Mouse (Mus musculus) embryonic facial prominence, embryonic 10.5 days (tissue): ENCODE measurements around the gene Olfr1058. TPM values are rescaled to one million over a fixed set of nuclear protein-coding genes. Genes with fewer than 3 reads are reported as not detected.
"Not testable (repeated sequence)": the region's sequence is repeated elsewhere in the genome, so short reads cannot be mapped to it uniquely, and the experiment has no call there.

ENCODE experiments used
- DNase-seq: peaks from one replicate; pipeline ENCODE4 v3.0.0-alpha.2; 2017; ENCODE audit warnings: low spot score
- H3K27ac ChIP-seq: fragments of 300-500 bp; sonication (generic); replicated peaks from 2 replicates; pipeline ENCODE4 v1.5.1; 2016; ENCODE audit warnings: mild to moderate bottlenecking
- H3K27me3 ChIP-seq: fragments of 300-500 bp; sonication (generic); replicated peaks from 2 replicates; pipeline ENCODE4 v1.6.1; 2016; ENCODE audit warnings: low read depth, mild to moderate bottlenecking; ENCODE audit not compliant: poor library complexity, severe bottlenecking
- H3K36me3 ChIP-seq: fragments of 300-500 bp; sonication (generic); replicated peaks from 2 replicates; pipeline ENCODE4 v1.6.1; 2016; ENCODE audit warnings: mild to moderate bottlenecking, moderate library complexity
- H3K4me1 ChIP-seq: fragments of 300-500 bp; sonication (generic); 2 replicates; pipeline ENCODE4 v1.6.1; 2016
- H3K4me3 ChIP-seq: fragments of 300-500 bp; sonication (generic); 2 replicates; pipeline ENCODE4 v1.5.1; 2016; ENCODE audit warnings: mild to moderate bottlenecking, moderate library complexity
- H3K9me3 ChIP-seq: fragments of 300-500 bp; sonication (generic); 2 replicates; pipeline ENCODE4 v1.6.1; 2016; ENCODE audit warnings: mild to moderate bottlenecking
- WGBS: fragments of 180-500 bp; shearing (Covaris S2); methylation state at CpG from one replicate; pipeline ENCODE4 v1.1.7; 2016; 5-methylcytosine and 5-hydroxymethylcytosine counted together
- polyA plus RNA-seq: library from polyadenylated mRNA; unstranded; fragments of >200 nt; fragmentation: Nextera tagmentation; extraction: Ambion mirVana; gene quantifications from 2 replicates; pipeline ENCODE4 v1.2.1, GENCODE M21; 2016

Gene Olfr1058
- not detected in 2 replicates for polyA plus RNA-seq

DNA sequence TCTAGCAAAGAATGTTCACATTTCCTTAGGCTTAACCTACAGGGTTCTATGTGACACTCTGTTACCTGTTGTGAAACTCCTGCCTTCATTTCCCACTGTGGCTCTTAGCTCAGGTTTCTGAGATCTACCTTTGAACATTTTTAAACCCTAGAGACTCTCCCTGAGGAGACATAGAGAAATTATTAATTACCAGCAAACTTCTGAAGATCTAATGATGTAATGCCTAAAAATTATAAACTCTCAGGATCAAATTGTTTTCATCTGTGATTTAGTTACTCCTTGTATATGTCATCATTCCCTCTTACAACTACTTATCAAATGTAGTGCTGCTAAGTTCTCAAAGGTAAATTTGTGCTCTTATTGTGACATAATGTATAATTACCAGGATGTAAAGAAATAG is at the start of gene Olfr1058:
Olfr1058 (minus strand) TSS at position 101 of the 400 bp plus-strand sequence.
- H3K9me3 ChIP-seq, result not testable (repeated sequence)

GRCm38 (mm10) chr2:86428511-86428910 is 40.1 kb upstream of the Olfr1058 start:
- DNase-seq, H3K4me1 ChIP-seq, H3K27ac ChIP-seq, H3K36me3 ChIP-seq, H3K27me3 ChIP-seq, H3K4me3 ChIP-seq, H3K9me3 ChIP-seq: not testable (repeated sequence)
- 90% methylated on average over 8 of the region's 8 CpGs for WGBS

More for the DNA sequence above, at the start of gene Olfr1058:
- H3K27me3 ChIP-seq, H3K36me3 ChIP-seq, H3K4me3 ChIP-seq, H3K27ac ChIP-seq, DNase-seq, H3K4me1 ChIP-seq: not testable (repeated sequence)

GRCm38 (mm10) chr2:86426649-86427048 is 38.3 kb upstream of the Olfr1058 start, which contains the start of gene Olfr1062:
Olfr1062 (minus strand) TSS chr2:86426749.
- H3K27me3 ChIP-seq, DNase-seq, H3K4me1 ChIP-seq, H3K9me3 ChIP-seq, H3K36me3 ChIP-seq, H3K27ac ChIP-seq, H3K4me3 ChIP-seq: not testable (repeated sequence)

DNA sequence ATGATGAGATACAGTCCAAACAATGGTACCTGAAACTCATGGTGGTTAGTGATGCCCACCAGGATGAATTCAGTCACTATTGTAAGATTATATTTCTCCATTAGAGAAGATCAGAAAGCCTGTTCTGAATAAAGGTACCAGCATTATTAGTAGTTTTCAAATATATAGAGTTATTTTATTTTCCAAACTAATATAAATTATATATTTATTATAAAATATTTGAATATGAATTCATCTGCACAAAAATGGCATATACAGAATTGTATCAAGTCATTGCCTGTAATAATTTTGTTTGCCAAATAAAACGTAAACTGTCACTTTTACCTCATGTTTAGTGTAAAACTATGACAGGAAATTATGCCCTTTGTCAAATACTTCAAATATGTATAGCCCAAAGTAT is 25.6 kb upstream of the Olfr1058 start, which contains the start of gene Olfr1061:
Olfr1061 (minus strand) TSS at position 101 of the 400 bp plus-strand sequence.
- Histone ChIP-seq H3K27me3 (no peaks in the 10 kb centered on the region), H3K36me3 (no peaks in the 10 kb centered on the region), H3K27ac (no peak within 1 kb of the TSS), H3K9me3 (no peaks in the 10 kb centered on the region), H3K4me3 (no peak within 1 kb of the TSS), H3K4me1 (no peaks in the 10 kb centered on the region)
- DNase-seq, result no peak
- whole genome bisulfite sequencing, result 85% methylated on average over 1 of the region's 1 CpGs

GRCm38 (mm10) chr2:86395114-86395513 is 6.8 kb upstream of the Olfr1058 start:
- 95% methylated on average over 2 of the region's 2 CpGs for WGBS
- Histone ChIP-seq H3K27me3 (no peaks in the 10 kb centered on the region), H3K36me3 (no peaks in the 10 kb centered on the region), H3K9me3 (no peaks in the 10 kb centered on the region), H3K4me3 (no peak overlapping the region), H3K27ac (no peak overlapping the region), H3K4me1 (no peaks in the 10 kb centered on the region)
- DNase-seq, result no peak

DNA sequence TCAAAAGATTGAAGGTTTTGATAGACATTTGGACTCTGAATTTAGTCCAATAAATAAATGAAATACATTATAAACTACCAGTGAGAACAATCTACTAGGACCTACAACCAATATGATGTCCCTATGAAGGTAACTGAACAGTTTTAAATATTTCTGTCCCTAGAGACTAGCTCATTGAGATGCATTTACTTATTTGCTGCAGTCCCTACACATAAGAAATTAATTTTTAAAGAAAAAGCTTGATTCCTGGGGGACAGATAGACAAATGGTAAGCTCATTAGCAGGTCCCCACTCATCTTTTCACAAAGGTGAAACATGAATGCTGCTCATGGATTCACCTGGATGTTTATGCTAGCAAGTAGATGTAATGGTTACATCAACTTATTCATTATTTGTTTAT is 10.1 kb downstream of the Olfr1058 start, which contains the start of gene Olfr1057:
Olfr1057 (minus strand) TSS at position 101 of the 400 bp plus-strand sequence.
- H3K4me1 ChIP-seq, result no peaks in the 10 kb centered on the region
- H3K27me3 ChIP-seq, result no peaks in the 10 kb centered on the region
- H3K27ac ChIP-seq, result no peak within 1 kb of the TSS
- H3K9me3 ChIP-seq, result no peaks in the 10 kb centered on the region
- no peak within 1 kb of the TSS for H3K4me3 ChIP-seq
- no peak for DNase-seq
- H3K36me3 ChIP-seq, result no peaks in the 10 kb centered on the region

- H3K4me3 ChIP-seq, H3K27ac ChIP-seq, DNase-seq, H3K4me1 ChIP-seq, H3K9me3 ChIP-seq, H3K36me3 ChIP-seq, H3K27me3 ChIP-seq: not testable (repeated sequence)
- WGBS, result 56% methylated on average over 3 of the region's 6 CpGs
Observed at GRCm38 (mm10) chr2:86366342-86366741, 22.0 kb downstream of the Olfr1058 start.

DNA sequence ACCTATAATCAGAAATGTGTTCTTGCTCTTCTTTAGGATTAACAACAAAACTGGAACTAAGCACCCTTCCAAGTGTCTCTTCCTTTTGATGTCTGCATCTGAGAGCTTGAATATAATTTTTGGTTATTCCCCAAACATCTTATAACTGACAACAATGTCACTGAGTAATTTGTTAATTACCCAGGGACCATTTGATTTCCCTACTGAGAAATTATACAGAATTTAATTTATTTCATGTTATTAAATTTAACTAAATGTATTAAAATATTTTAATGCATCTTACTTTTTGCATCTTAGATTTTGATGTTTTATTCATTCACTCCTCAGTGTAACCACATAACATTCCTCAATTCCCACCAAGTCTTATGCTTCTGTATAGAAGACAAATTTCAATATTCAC is 26.0 kb downstream of the Olfr1058 start, which contains the start of gene Olfr1056:
Olfr1056 (minus strand) TSS at position 101 of the 400 bp plus-strand sequence.
- Histone ChIP-seq H3K27ac (no peak within 1 kb of the TSS), H3K27me3 (no peaks in the 10 kb centered on the region), H3K9me3 (no peaks in the 10 kb centered on the region), H3K36me3 (no peaks in the 10 kb centered on the region), H3K4me1 (no peaks in the 10 kb centered on the region), H3K4me3 (no peak within 1 kb of the TSS)
- DNase-seq, result no peak

DNA sequence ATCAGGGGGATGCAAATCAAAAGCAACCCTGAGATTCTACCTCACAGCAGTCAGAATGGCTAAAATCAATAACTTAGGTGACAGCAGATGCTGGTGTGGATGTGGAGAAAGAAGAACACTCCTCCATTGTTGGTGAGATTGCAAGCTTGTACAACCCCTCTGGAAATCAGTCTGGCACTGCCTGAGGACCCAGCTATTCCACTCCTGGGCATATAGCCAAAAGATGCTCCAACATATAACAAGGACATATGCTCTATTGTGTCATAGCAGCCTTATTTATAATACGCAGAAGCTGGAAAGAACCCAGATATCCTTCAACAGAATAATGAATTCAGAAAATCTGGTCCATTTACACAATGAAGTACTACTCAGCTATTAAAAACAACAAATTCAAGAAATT is 36.6 kb downstream of the Olfr1058 start:
- H3K36me3 ChIP-seq, H3K27me3 ChIP-seq, DNase-seq, H3K4me3 ChIP-seq, H3K27ac ChIP-seq, H3K9me3 ChIP-seq, H3K4me1 ChIP-seq: not testable (repeated sequence)
- 96% methylated on average over 1 of the region's 1 CpGs for WGBS

GRCm38 (mm10) chr2:86350184-86350583 is 38.2 kb downstream of the Olfr1058 start, which contains the start of gene Olfr1055:
Olfr1055 (minus strand) TSS chr2:86350284.
- H3K4me1 ChIP-seq, result no peaks in the 10 kb centered on the region
- WGBS, result 91% methylated on average over 5 of the region's 5 CpGs
- no peaks in the 10 kb centered on the region for H3K27me3 ChIP-seq
- no peak within 1 kb of the TSS for H3K4me3 ChIP-seq
- H3K27ac ChIP-seq, result no peak within 1 kb of the TSS
- H3K36me3 ChIP-seq, result no peaks in the 10 kb centered on the region
- DNase-seq, result no peak
- H3K9me3 ChIP-seq, result no peaks in the 10 kb centered on the region

DNA sequence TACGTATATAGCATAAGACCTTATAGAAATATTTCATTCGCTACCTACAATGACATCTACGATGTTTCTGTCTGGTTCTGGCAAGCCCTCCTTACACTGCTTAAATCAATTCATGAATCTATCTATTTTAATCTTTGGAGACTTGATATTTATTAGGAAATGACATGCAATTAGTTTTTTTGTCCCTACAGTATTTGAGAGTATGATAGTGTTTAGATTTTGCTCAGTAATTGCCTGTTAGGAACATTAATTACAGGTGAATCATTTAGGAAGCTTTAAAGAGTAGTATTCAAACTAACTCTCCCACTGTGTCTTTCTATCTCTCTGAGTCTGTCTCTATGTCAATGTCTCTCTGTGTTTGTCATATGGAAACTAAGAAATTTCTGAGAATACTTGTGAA is 53.0 kb downstream of the Olfr1058 start, which contains the start of gene Olfr1054:
Olfr1054 (minus strand) TSS at position 101 of the 400 bp plus-strand sequence.
- WGBS, result 95% methylated on average over 3 of the region's 3 CpGs
- Histone ChIP-seq H3K27me3 (no peaks in the 10 kb centered on the region), H3K4me1 (no peaks in the 10 kb centered on the region), H3K9me3 (no peaks in the 10 kb centered on the region), H3K27ac (no peak within 1 kb of the TSS), H3K36me3 (no peaks in the 10 kb centered on the region), H3K4me3 (no peak within 1 kb of the TSS)
- DNase-seq, result no peak
